Mouse (Mus musculus) lung, embryonic 15.5 days (tissue): ENCODE data around the gene Chad. TPM values are rescaled to one million over a fixed set of nuclear protein-coding genes. Genes with fewer than 3 reads are reported as not detected.

ENCODE experiments used
- ATAC-seq: fragments of 200-750 bp; cut with Nextera tagmentation; 2 replicates; pipeline ENCODE4 v1.8.0; 2017; ENCODE audit warnings: moderate number of reproducible peaks, borderline replicate concordance; ENCODE audit not compliant: low FRiP score, low TSS enrichment; ENCODE audit errors: extremely low read depth
- H3K27ac ChIP-seq: fragments of 300-500 bp; sonication (generic); 2 replicates; pipeline ENCODE4 v1.5.1; 2015; ENCODE audit warnings: moderate library complexity, mild to moderate bottlenecking, inconsistent platforms
- H3K27me3 ChIP-seq: fragments of 300-500 bp; sonication (generic); 2 replicates; pipeline ENCODE4 v1.6.1; 2015; ENCODE audit warnings: inconsistent platforms
- H3K36me3 ChIP-seq: fragments of 300-500 bp; sonication (generic); 2 replicates; pipeline ENCODE4 v1.6.1; 2015; ENCODE audit warnings: inconsistent platforms
- H3K4me1 ChIP-seq: fragments of 300-500 bp; sonication (generic); 2 replicates; pipeline ENCODE4 v1.6.1; 2015; ENCODE audit warnings: inconsistent platforms
- H3K4me2 ChIP-seq: fragments of 300-500 bp; sonication (generic); 2 replicates; pipeline ENCODE4 v1.6.1; 2015; ENCODE audit warnings: inconsistent platforms, mild to moderate bottlenecking, moderate library complexity
- H3K4me3 ChIP-seq: fragments of 300-500 bp; sonication (generic); 2 replicates; pipeline ENCODE4 v1.5.1; 2015; ENCODE audit warnings: mild to moderate bottlenecking, inconsistent platforms
- H3K9ac ChIP-seq: fragments of 300-500 bp; sonication (generic); 2 replicates; pipeline ENCODE4 v1.6.1; 2015; ENCODE audit warnings: inconsistent platforms
- H3K9me3 ChIP-seq: fragments of 300-500 bp; sonication (generic); 2 replicates; pipeline ENCODE4 v1.6.1; 2016; ENCODE audit warnings: inconsistent platforms
- WGBS: fragments of 180-500 bp; shearing (Covaris S2); methylation state at CpG from one replicate; pipeline ENCODE4 v1.1.7; 2015; 5-methylcytosine and 5-hydroxymethylcytosine counted together
- polyA plus RNA-seq: library from polyadenylated mRNA; unstranded; fragments of >200 nt; fragmentation: Nextera tagmentation; extraction: Ambion mirVana; gene quantifications from 2 replicates; pipeline ENCODE4 v1.2.1, GENCODE M21; 2015

Chad gene
- polyA plus RNA-seq: 2.3 and 2.7 TPM in 2 replicates

GRCm38 (mm10) chr11:94564437-94565150 is at the start of gene Chad:
TSS of gene Chad (plus strand) at chr11:94565047.
- Histone ChIP-seq H3K4me1 (peaks cover 16% of the 10 kb centered on the region), H3K4me2 (peak within 1 kb of the TSS; percentile 53), H3K27ac (no peak within 1 kb of the TSS), H3K9ac (peak within 1 kb of the TSS; percentile 19; the same call in 1 of the 2 replicates), H3K9me3 (no peaks in the 10 kb centered on the region), H3K27me3 (peaks cover 8% of the 10 kb centered on the region; the same call in 1 of the 2 replicates), H3K4me3 (peak within 1 kb of the TSS; percentile 14), H3K36me3 (peaks cover 8% of the 10 kb centered on the region; the same call in 1 of the 2 replicates)
- WGBS: 6% methylated on average over 35 of the region's 35 CpGs
- peak; percentile 48; the same call in 1 of the 2 replicates for ATAC-seq

GRCm38 (mm10) chr11:94521219-94521843 is 43.5 kb upstream of the Chad start, which contains the start of gene Mycbpap:
TSS of gene Mycbpap (minus strand) at chr11:94521742.
- no peaks in the 10 kb centered on the region for H3K27me3 ChIP-seq
- ATAC-seq: peak; percentile 72; the same call in 1 of the 2 replicates
- peak within 1 kb of the TSS; percentile 46 for H3K9ac ChIP-seq
- H3K4me2 ChIP-seq: peak within 1 kb of the TSS; percentile 85
- WGBS: under 1% methylated on average over 42 of the region's 42 CpGs
- H3K4me3 ChIP-seq: peak within 1 kb of the TSS; percentile 52
- 0 out of 2 replicates have a peak within 1 kb of the TSS, but pooled peaks have one; percentile 0 for H3K27ac ChIP-seq
- no peaks in the 10 kb centered on the region for H3K36me3 ChIP-seq
- 0 out of 2 replicates have a peak, but pooled peaks cover 21% of the 10 kb centered on the region for H3K4me1 ChIP-seq
- no peaks in the 10 kb centered on the region for H3K9me3 ChIP-seq

GRCm38 (mm10) chr11:94526171-94526879 is 38.5 kb upstream of the Chad start:
- Histone ChIP-seq H3K9me3 (no peaks in the 10 kb centered on the region), H3K9ac (no peak overlapping the region), H3K4me3 (no peak overlapping the region), H3K4me1 (0 out of 2 replicates have a peak, but pooled peaks cover 10% of the 10 kb centered on the region), H3K27me3 (no peaks in the 10 kb centered on the region), H3K36me3 (no peaks in the 10 kb centered on the region), H3K4me2 (no peak overlapping the region), H3K27ac (no peak overlapping the region)
- 39% methylated on average over 9 of the region's 9 CpGs for whole genome bisulfite sequencing
- peak; percentile 62; the same call in 1 of the 2 replicates for ATAC-seq

GRCm38 (mm10) chr11:94528879-94529278 is 36.0 kb upstream of the Chad start:
- Histone ChIP-seq H3K9me3 (no peaks in the 10 kb centered on the region), H3K4me3 (no peak overlapping the region), H3K9ac (no peak overlapping the region), H3K27me3 (no peaks in the 10 kb centered on the region), H3K27ac (no peak overlapping the region), H3K4me1 (no peaks in the 10 kb centered on the region), H3K36me3 (no peaks in the 10 kb centered on the region), H3K4me2 (no peak overlapping the region)
- 41% methylated on average over 3 of the region's 3 CpGs for WGBS
- no peak for ATAC-seq

- no peak overlapping the region for H3K9ac ChIP-seq
- H3K36me3 ChIP-seq: no peaks in the 10 kb centered on the region
- H3K27ac ChIP-seq: no peak overlapping the region
- H3K4me1 ChIP-seq: no peaks in the 10 kb centered on the region
- H3K4me2 ChIP-seq: no peak overlapping the region
- H3K27me3 ChIP-seq: no peaks in the 10 kb centered on the region
- H3K4me3 ChIP-seq: no peak overlapping the region
- no peaks in the 10 kb centered on the region for H3K9me3 ChIP-seq
- ATAC-seq: no peak
- WGBS: 65% methylated on average over 8 of the region's 8 CpGs
These were observed 31.7 kb upstream of the Chad start for GRCm38 (mm10) chr11:94533171-94533570.

GRCm38 (mm10) chr11:94538733-94539292 is 26.0 kb upstream of the Chad start:
- 52% methylated on average over 8 of the region's 8 CpGs for WGBS

GRCm38 (mm10) chr11:94539761-94540160 is 25.1 kb upstream of the Chad start:
- ATAC-seq: no peak
- H3K4me1 ChIP-seq: peaks cover 4% of the 10 kb centered on the region; the same call in 1 of the 2 replicates
- H3K27ac ChIP-seq: no peak overlapping the region
- H3K27me3 ChIP-seq: no peaks in the 10 kb centered on the region
- WGBS: 68% methylated on average over 7 of the region's 7 CpGs
- H3K36me3 ChIP-seq: no peaks in the 10 kb centered on the region
- no peaks in the 10 kb centered on the region for H3K9me3 ChIP-seq
- H3K4me3 ChIP-seq: no peak overlapping the region
- no peak overlapping the region for H3K4me2 ChIP-seq
- no peak overlapping the region for H3K9ac ChIP-seq

More at GRCm38 (mm10) chr11:94538733-94539292, 26.0 kb upstream of the Chad start:
- ATAC-seq: no peak
- Histone ChIP-seq H3K4me2 (no peak overlapping the region), H3K9me3 (no peaks in the 10 kb centered on the region), H3K9ac (no peak overlapping the region), H3K36me3 (no peaks in the 10 kb centered on the region), H3K4me3 (no peak overlapping the region), H3K27ac (no peak overlapping the region), H3K4me1 (peaks cover 2% of the 10 kb centered on the region; the same call in 1 of the 2 replicates), H3K27me3 (no peaks in the 10 kb centered on the region)

GRCm38 (mm10) chr11:94542400-94542799 is 22.4 kb upstream of the Chad start:
- no peaks in the 10 kb centered on the region for H3K36me3 ChIP-seq
- peaks cover 4% of the 10 kb centered on the region; the same call in 1 of the 2 replicates for H3K4me1 ChIP-seq
- no peak overlapping the region for H3K4me3 ChIP-seq
- 83% methylated on average over 4 of the region's 4 CpGs for WGBS
- no peak overlapping the region for H3K4me2 ChIP-seq
- no peak for ATAC-seq
- H3K9me3 ChIP-seq: no peaks in the 10 kb centered on the region
- no peak overlapping the region for H3K27ac ChIP-seq
- no peak overlapping the region for H3K9ac ChIP-seq
- no peaks in the 10 kb centered on the region for H3K27me3 ChIP-seq

- Histone ChIP-seq H3K9ac (no peak overlapping the region), H3K27me3 (no peaks in the 10 kb centered on the region), H3K27ac (no peak overlapping the region), H3K4me2 (no peak overlapping the region), H3K36me3 (no peaks in the 10 kb centered on the region), H3K4me1 (peaks cover 10% of the 10 kb centered on the region), H3K4me3 (no peak overlapping the region), H3K9me3 (no peaks in the 10 kb centered on the region)
- WGBS: 86% methylated on average over 12 of the region's 12 CpGs
- no peak for ATAC-seq
These were observed 21.5 kb upstream of the Chad start for GRCm38 (mm10) chr11:94543344-94543743.

GRCm38 (mm10) chr11:94543932-94544331 is 20.9 kb upstream of the Chad start:
- Histone ChIP-seq H3K36me3 (no peaks in the 10 kb centered on the region), H3K4me1 (peaks cover 11% of the 10 kb centered on the region), H3K9ac (no peak overlapping the region), H3K27ac (no peak overlapping the region; the same call in 1 of the 2 replicates), H3K9me3 (no peaks in the 10 kb centered on the region), H3K27me3 (no peaks in the 10 kb centered on the region), H3K4me2 (peak overlapping the region; percentile 35), H3K4me3 (no peak overlapping the region)
- no peak for ATAC-seq
- WGBS: 20% methylated on average over 9 of the region's 9 CpGs

- ATAC-seq: no peak
- Histone ChIP-seq H3K4me1 (peaks cover 14% of the 10 kb centered on the region), H3K9ac (no peak overlapping the region), H3K9me3 (no peaks in the 10 kb centered on the region), H3K27me3 (no peaks in the 10 kb centered on the region), H3K4me2 (peak overlapping the region; percentile 35), H3K27ac (no peak overlapping the region), H3K4me3 (no peak overlapping the region), H3K36me3 (no peaks in the 10 kb centered on the region)
- 51% methylated on average over 18 of the region's 18 CpGs for WGBS
These were observed 20.4 kb upstream of the Chad start for GRCm38 (mm10) chr11:94544422-94544821.
